Mouse (Mus musculus) forebrain, embryonic 15.5 days (tissue): ENCODE measurements at regions not wholly inside any gene's neighbourhood (a gene's known extent, or its start where the extent isn't known, plus 50 kb on each side); places are given as distances from the start of the nearest gene placed in this dataset.

Experiments used
- ATAC-seq: fragments of 200-750 bp; cut with Nextera tagmentation; replicated peaks from 2 replicates; pipeline ENCODE4 v1.8.0; 2017; ENCODE audit warnings: mild to moderate bottlenecking, moderate TSS enrichment, moderate library complexity
- H3K27ac ChIP-seq: fragments of 300-500 bp; sonication (generic); replicated peaks from 2 replicates; pipeline ENCODE4 v1.5.1; 2015; ENCODE audit warnings: mild to moderate bottlenecking, inconsistent platforms
- H3K27me3 ChIP-seq: fragments of 300-500 bp; sonication (generic); 2 replicates; pipeline ENCODE4 v1.6.1; 2015; ENCODE audit warnings: inconsistent platforms
- H3K36me3 ChIP-seq: fragments of 300-500 bp; sonication (generic); 2 replicates; pipeline ENCODE4 v1.6.1; 2015; ENCODE audit warnings: mild to moderate bottlenecking, inconsistent platforms
- H3K4me1 ChIP-seq: fragments of 300-500 bp; sonication (generic); 2 replicates; pipeline ENCODE4 v1.6.1; 2015; ENCODE audit warnings: inconsistent platforms
- H3K4me2 ChIP-seq: fragments of 300-500 bp; sonication (generic); replicated peaks from 2 replicates; pipeline ENCODE4 v1.6.1; 2015; ENCODE audit warnings: mild to moderate bottlenecking, inconsistent platforms
- H3K4me3 ChIP-seq: fragments of 300-500 bp; sonication (generic); 2 replicates; pipeline ENCODE4 v1.5.1; 2015; ENCODE audit warnings: mild to moderate bottlenecking, inconsistent platforms
- H3K9ac ChIP-seq: fragments of 300-500 bp; sonication (generic); replicated peaks from 2 replicates; pipeline ENCODE4 v1.6.1; 2015; ENCODE audit warnings: mild to moderate bottlenecking, inconsistent platforms
- H3K9me3 ChIP-seq: fragments of 300-500 bp; sonication (generic); 2 replicates; pipeline ENCODE4 v1.6.1; 2016; ENCODE audit warnings: inconsistent platforms
- WGBS: fragments of 180-500 bp; shearing (Covaris S2); methylation state at CpG from one replicate; pipeline ENCODE4 v1.1.7; 2015; ENCODE audit warnings: mixed read lengths; 5-methylcytosine and 5-hydroxymethylcytosine counted together

DNA sequence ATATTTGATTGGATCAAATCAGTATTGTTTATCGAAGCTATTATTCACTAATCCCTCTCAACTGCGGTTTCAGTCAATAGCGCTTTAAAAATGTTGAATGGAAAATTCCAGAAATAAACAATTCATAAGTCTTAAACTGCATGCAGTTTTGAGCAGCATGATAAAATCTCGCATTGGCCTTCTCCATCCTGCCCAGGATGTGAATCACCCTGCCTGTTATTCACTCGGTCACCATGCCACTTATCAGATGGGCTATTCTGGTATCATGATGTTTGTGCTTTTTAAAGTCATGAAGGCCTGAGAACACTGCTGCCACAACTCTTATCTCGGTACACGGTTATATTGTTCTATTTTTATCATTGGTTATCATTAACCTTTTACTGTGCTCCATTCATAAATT is 238.3 kb downstream of the Papss1 start:
- no peaks in the 10 kb centered on the region for H3K27me3 ChIP-seq
- no peaks in the 10 kb centered on the region for H3K9me3 ChIP-seq
- H3K4me1 ChIP-seq: no peaks in the 10 kb centered on the region
- H3K9ac ChIP-seq: no peak overlapping the region
- H3K27ac ChIP-seq: no peak overlapping the region
- H3K4me2 ChIP-seq: no peak overlapping the region
- H3K36me3 ChIP-seq: no peaks in the 10 kb centered on the region
- no peak for ATAC-seq
- H3K4me3 ChIP-seq: no peak overlapping the region
- 84% methylated on average over 7 of the region's 7 CpGs for WGBS

DNA sequence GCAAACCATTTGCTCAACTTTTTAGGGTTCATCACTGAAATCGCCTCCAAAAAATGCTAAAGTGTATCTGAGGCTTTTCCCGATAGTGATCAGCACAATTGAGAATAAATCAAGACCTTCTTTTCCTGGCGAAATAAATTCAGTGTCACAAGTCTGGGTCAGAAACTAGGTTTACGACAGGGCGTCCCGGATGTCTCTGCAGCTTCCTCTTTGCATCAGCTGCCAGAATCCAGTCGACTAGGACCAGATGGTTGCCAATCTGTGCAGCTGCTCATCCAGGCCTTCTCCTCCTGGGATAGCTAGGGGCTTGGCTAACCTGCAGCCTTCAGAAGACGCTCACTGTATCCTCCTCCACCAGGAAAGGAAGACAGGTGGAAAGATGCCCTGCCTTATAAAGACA is 243.6 kb downstream of the Papss1 start:
- H3K9me3 ChIP-seq: no peaks in the 10 kb centered on the region
- no peak for ATAC-seq
- 78% methylated on average over 8 of the region's 8 CpGs for WGBS
- no peaks in the 10 kb centered on the region for H3K4me1 ChIP-seq
- H3K27me3 ChIP-seq: no peaks in the 10 kb centered on the region
- H3K9ac ChIP-seq: no peak overlapping the region
- no peak overlapping the region for H3K4me2 ChIP-seq
- H3K36me3 ChIP-seq: no peaks in the 10 kb centered on the region
- no peak overlapping the region for H3K27ac ChIP-seq
- no peak overlapping the region for H3K4me3 ChIP-seq

DNA sequence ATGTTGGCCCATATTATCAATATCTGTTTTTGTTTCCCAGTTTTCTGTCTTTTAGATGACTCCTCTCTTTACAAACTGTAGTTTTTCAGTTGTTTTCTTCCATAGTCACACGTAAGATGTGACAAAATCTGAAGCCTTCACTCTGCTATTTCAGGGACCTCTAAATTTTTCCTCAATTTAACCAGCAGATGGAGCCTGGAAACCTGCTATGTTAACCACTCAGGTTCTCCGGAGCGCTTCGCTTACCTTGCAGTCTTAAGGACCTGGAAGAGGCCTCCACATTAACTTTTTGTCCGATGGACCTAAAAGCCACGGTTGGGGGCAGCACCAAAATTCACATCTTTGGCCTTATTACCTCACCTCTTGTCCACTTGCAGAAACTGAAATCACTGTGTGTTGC is 248.4 kb downstream of the Papss1 start:
- H3K9me3 ChIP-seq: no peaks in the 10 kb centered on the region
- H3K4me2 ChIP-seq: no peak overlapping the region
- no peaks in the 10 kb centered on the region for H3K27me3 ChIP-seq
- H3K27ac ChIP-seq: no peak overlapping the region
- no peak overlapping the region for H3K4me3 ChIP-seq
- H3K36me3 ChIP-seq: no peaks in the 10 kb centered on the region
- ATAC-seq: no peak; the same call in 1 of the 2 replicates
- no peak overlapping the region for H3K9ac ChIP-seq
- 55% methylated on average over 6 of the region's 6 CpGs for WGBS
- no peaks in the 10 kb centered on the region for H3K4me1 ChIP-seq

GRCm38 (mm10) chr3:131818806-131819205 is 254.2 kb downstream of the Papss1 start:
- Histone ChIP-seq H3K4me3 (no peak overlapping the region), H3K4me2 (no peak overlapping the region), H3K27ac (no peak overlapping the region), H3K9me3 (no peaks in the 10 kb centered on the region), H3K9ac (no peak overlapping the region), H3K36me3 (no peaks in the 10 kb centered on the region), H3K4me1 (no peaks in the 10 kb centered on the region), H3K27me3 (no peaks in the 10 kb centered on the region)
- no peak for ATAC-seq
- WGBS: 90% methylated on average over 1 of the region's 1 CpGs

DNA sequence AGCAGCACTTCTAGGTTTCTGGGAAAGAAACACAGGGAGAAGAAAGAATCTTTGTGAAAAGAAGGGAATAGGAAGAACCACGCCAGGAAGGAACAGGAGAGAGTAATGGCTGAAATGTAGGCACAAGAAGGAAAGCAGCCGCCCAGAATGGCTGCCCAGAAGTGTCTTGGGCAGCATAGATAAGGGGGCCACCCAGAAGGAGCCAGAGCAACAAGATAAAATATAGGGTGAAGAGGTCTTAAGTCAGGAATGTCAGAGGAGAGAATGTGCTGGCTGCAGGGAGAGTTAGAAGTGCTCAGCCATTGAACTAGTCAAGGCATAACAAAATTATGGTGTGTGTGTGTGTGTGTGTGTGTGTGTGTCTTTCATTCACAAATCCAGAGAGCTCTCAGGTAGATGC is 227.7 kb upstream of the Dkk2 start:
- Histone ChIP-seq H3K9ac (no peak overlapping the region), H3K4me1 (no peaks in the 10 kb centered on the region), H3K4me3 (no peak overlapping the region), H3K27ac (no peak overlapping the region), H3K27me3 (no peaks in the 10 kb centered on the region), H3K36me3 (no peaks in the 10 kb centered on the region), H3K9me3 (no peaks in the 10 kb centered on the region), H3K4me2 (no peak overlapping the region)
- ATAC-seq: no peak
- 75% methylated on average over 2 of the region's 2 CpGs for WGBS

- Histone ChIP-seq H3K9me3 (no peaks in the 10 kb centered on the region), H3K4me3 (no peak overlapping the region), H3K4me1 (no peaks in the 10 kb centered on the region), H3K36me3 (no peaks in the 10 kb centered on the region), H3K4me2 (no peak overlapping the region), H3K27me3 (no peaks in the 10 kb centered on the region), H3K27ac (no peak overlapping the region), H3K9ac (no peak overlapping the region)
- WGBS: 71% methylated on average over 12 of the region's 12 CpGs
- no peak for ATAC-seq
Observed at GRCm38 (mm10) chr3:131859083-131859482, 226.0 kb upstream of the Dkk2 start.

DNA sequence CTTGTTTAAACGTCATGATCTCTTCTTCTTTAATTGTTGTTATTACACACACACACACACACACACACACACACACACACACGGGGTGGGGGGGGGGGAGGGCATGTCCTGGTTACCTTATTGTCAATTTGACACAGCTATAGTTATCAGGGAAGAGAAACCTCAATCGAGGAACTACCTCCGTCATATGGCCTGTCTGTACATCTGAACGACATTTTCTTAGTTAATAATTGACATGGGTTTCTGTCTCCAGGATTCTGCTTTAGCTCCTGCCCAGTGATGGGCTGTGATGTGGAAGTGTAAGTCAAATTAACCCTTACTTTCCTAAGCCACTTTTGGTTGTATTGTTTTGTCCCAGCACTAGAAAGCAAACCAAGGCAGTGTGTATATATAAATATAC is 220.0 kb upstream of the Dkk2 start:
- WGBS: 73% methylated on average over 5 of the region's 5 CpGs
- no peak overlapping the region for H3K4me3 ChIP-seq
- no peaks in the 10 kb centered on the region for H3K4me1 ChIP-seq
- no peak overlapping the region for H3K27ac ChIP-seq
- ATAC-seq: no peak
- H3K27me3 ChIP-seq: no peaks in the 10 kb centered on the region
- H3K9ac ChIP-seq: no peak overlapping the region
- no peaks in the 10 kb centered on the region for H3K36me3 ChIP-seq
- no peak overlapping the region for H3K4me2 ChIP-seq
- H3K9me3 ChIP-seq: no peaks in the 10 kb centered on the region

DNA sequence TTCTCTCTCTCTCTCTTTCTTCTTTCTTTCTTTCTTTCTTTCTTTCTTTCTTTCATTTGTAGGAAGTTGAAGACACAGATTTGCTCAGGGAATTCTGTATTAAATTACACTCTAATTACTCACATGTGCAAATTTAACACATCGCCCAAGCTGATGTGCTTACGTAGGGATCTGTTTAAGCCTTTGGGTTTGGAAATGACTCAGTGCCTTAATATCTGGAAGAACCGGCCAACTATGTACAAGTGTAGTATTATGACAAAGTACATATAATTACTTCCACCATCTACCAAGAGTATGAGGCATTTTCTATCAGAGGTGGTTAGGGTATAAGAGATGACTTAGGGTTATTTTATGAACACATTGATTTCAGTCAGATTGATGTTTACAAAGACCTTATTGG is 217.8 kb upstream of the Dkk2 start:
- 98% methylated on average over 3 of the region's 3 CpGs for WGBS
- Histone ChIP-seq H3K4me2 (no peak overlapping the region), H3K9me3 (no peaks in the 10 kb centered on the region), H3K4me1 (no peaks in the 10 kb centered on the region), H3K27ac (no peak overlapping the region), H3K27me3 (no peaks in the 10 kb centered on the region), H3K36me3 (no peaks in the 10 kb centered on the region), H3K4me3 (no peak overlapping the region), H3K9ac (no peak overlapping the region)
- ATAC-seq: no peak

DNA sequence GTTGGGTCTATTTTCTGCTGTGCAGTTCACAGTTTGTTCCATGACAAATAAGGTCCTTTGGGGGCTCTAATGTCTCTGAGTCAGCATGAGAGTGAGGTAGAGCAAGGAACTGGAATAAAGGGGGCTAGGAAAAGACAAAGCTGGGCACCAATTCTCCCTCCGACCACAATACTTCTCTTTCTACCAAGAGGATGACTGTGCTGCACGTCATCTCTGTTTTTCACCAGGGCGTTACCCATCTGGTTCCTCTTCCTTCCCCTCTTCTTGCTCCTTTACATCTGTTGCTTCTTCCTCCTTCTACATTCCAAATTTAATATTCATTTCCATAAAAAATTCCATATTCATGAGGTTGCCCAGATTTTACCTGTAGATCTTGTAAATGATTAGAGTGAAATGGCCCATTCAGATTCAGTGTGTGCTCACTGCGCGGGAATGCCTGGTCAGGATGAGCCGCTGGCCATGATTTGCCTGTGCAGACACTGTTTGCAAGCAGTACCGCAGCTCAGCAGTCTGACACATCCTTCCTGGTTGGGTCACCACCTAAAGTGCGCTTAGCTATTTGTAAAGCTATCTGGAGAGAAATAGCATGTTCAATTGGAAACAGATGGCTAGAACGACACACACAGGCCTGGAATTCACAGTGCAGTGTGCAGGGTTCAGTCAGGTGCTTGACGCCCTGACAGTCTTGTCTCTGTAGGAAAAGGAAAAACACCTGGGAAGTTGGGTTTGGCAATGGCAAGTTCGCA is 216.7 kb upstream of the Dkk2 start:
- no peak for ATAC-seq
- H3K27me3 ChIP-seq: no peaks in the 10 kb centered on the region
- H3K4me2 ChIP-seq: no peak overlapping the region
- H3K4me1 ChIP-seq: no peaks in the 10 kb centered on the region
- H3K27ac ChIP-seq: no peak overlapping the region
- H3K9ac ChIP-seq: no peak overlapping the region
- H3K9me3 ChIP-seq: no peaks in the 10 kb centered on the region
- no peak overlapping the region for H3K4me3 ChIP-seq
- no peaks in the 10 kb centered on the region for H3K36me3 ChIP-seq
- 90% methylated on average over 11 of the region's 11 CpGs for WGBS

- 89% methylated on average over 4 of the region's 4 CpGs for WGBS
Observed at GRCm38 (mm10) chr3:131869306-131869705, 215.8 kb upstream of the Dkk2 start.

GRCm38 (mm10) chr3:131882667-131883066 is 202.4 kb upstream of the Dkk2 start:
- H3K36me3 ChIP-seq: no peaks in the 10 kb centered on the region
- no peak overlapping the region for H3K9ac ChIP-seq
- ATAC-seq: no peak
- H3K9me3 ChIP-seq: no peaks in the 10 kb centered on the region
- no peaks in the 10 kb centered on the region for H3K4me1 ChIP-seq
- no peaks in the 10 kb centered on the region for H3K27me3 ChIP-seq
- no peak overlapping the region for H3K4me2 ChIP-seq
- H3K4me3 ChIP-seq: no peak overlapping the region
- H3K27ac ChIP-seq: no peak overlapping the region

More at GRCm38 (mm10) chr3:131869306-131869705, 215.8 kb upstream of the Dkk2 start:
- Histone ChIP-seq H3K9me3 (no peaks in the 10 kb centered on the region), H3K27me3 (no peaks in the 10 kb centered on the region), H3K27ac (no peak overlapping the region), H3K4me3 (no peak overlapping the region), H3K9ac (no peak overlapping the region), H3K4me1 (no peaks in the 10 kb centered on the region), H3K4me2 (no peak overlapping the region), H3K36me3 (no peaks in the 10 kb centered on the region)
- no peak for ATAC-seq

DNA sequence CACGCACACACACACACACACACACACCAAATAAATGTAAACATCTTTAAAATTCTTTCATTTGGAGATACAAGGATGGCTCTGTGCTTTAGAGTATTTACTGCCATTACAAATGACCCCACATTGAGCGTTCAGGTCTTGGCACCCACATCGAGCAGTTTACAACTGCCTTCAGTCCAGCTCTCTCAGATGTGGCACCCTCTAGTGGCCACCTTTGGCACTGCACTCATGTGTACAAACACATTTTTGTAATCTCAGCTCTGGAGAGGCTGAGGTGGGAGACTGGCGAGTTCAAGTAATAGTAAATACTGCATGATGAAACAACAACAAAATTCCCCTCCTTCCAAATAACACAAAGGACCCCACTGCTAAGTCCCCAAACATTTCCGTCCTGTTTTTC is 198.6 kb upstream of the Dkk2 start:
- Histone ChIP-seq H3K27ac (no peak overlapping the region), H3K27me3 (no peaks in the 10 kb centered on the region), H3K36me3 (no peaks in the 10 kb centered on the region), H3K9me3 (no peaks in the 10 kb centered on the region), H3K4me2 (no peak overlapping the region), H3K4me1 (no peaks in the 10 kb centered on the region), H3K4me3 (no peak overlapping the region), H3K9ac (no peak overlapping the region)
- ATAC-seq: no peak
- WGBS: 86% methylated on average over 5 of the region's 5 CpGs

DNA sequence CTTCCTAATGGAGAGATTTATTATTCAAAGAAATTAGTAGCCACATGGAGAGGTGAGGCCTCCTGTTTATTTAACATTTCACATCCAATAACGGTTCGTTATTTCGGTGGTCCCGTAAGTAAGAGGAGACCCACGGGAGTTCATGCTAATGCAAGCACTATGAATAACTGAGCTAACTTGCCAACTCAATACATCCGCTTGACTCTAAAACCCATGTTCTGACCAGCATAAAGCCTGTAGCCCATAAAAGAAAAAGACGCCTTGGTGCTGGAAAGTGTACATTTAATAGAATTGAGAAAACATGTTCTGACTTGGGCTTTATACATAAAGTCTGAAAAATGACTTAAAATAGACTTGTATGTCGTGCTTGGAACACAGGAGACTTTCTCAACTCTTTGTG is 198.1 kb upstream of the Dkk2 start:
- no peaks in the 10 kb centered on the region for H3K4me1 ChIP-seq
- 85% methylated on average over 8 of the region's 8 CpGs for WGBS
- no peak for ATAC-seq
- no peak overlapping the region for H3K27ac ChIP-seq
- H3K36me3 ChIP-seq: no peaks in the 10 kb centered on the region
- H3K9me3 ChIP-seq: no peaks in the 10 kb centered on the region
- H3K4me2 ChIP-seq: no peak overlapping the region
- no peak overlapping the region for H3K4me3 ChIP-seq
- no peak overlapping the region for H3K9ac ChIP-seq
- H3K27me3 ChIP-seq: no peaks in the 10 kb centered on the region
